Mouse (Mus musculus): ENCODE results near the gene Ctnna3. TPM values are rescaled to one million over a fixed set of nuclear protein-coding genes. Genes with fewer than 3 reads are reported as not detected.

The Ctnna3 gene
- polyA plus RNA-seq, 1 experiment from 2014 or later, result not detected

GRCm38 (mm10) chr10:63978969-63979368, 549.1 kb downstream of the Ctnna3 start:
- ATAC-seq (replicated peaks; ENCODE audit: low FRiP score) (peak; percentile 38), DNase-seq (ENCODE audit: low spot score) (no peak)
- H3K9me3 ChIP-seq (ENCODE audit: control insufficient read depth, low read length), result no peaks in the 10 kb centered on the region
- no peak overlapping the region for H3K4me3 ChIP-seq (ENCODE audit: low read depth, low read length)
- H3K27ac ChIP-seq (ENCODE audit: low read depth, low read length), result no peak overlapping the region
- no peaks in the 10 kb centered on the region for H3K4me1 ChIP-seq (replicated peaks; ENCODE audit: control insufficient read depth, insufficient read depth, low read length)
- H3K9ac ChIP-seq (ENCODE audit: low read length), result no peak overlapping the region
- no peak overlapping the region for H3K4me2 ChIP-seq (ENCODE audit: low read depth, low read length, severe bottlenecking)
- H3K36me3 ChIP-seq (ENCODE audit: control insufficient read depth, insufficient read depth, low read length), result no peaks in the 10 kb centered on the region
- WGBS, result 71% methylated on average over 5 of the region's 5 CpGs
- H3K27me3 ChIP-seq (ENCODE audit: control insufficient read depth, insufficient read depth, low read length), result no peaks in the 10 kb centered on the region

- 84% methylated on average over 2 of the region's 2 CpGs for whole genome bisulfite sequencing
- ATAC-seq (replicated peaks; ENCODE audit: low FRiP score) (no peak), DNase-seq (ENCODE audit: low spot score) (no peak)
- Histone ChIP-seq H3K4me2 (ENCODE audit: low read depth, low read length, severe bottlenecking) (no peak overlapping the region), H3K4me1 (replicated peaks; ENCODE audit: control insufficient read depth, insufficient read depth, low read length) (no peaks in the 10 kb centered on the region), H3K36me3 (ENCODE audit: control insufficient read depth, insufficient read depth, low read length) (no peaks in the 10 kb centered on the region), H3K27ac (ENCODE audit: low read depth, low read length) (no peak overlapping the region), H3K4me3 (ENCODE audit: low read depth, low read length) (no peak overlapping the region), H3K27me3 (ENCODE audit: control insufficient read depth, insufficient read depth, low read length) (no peaks in the 10 kb centered on the region), H3K9ac (ENCODE audit: low read length) (no peak overlapping the region), H3K9me3 (ENCODE audit: control insufficient read depth, low read length) (no peaks in the 10 kb centered on the region)
These were observed 549.5 kb downstream of the Ctnna3 start for GRCm38 (mm10) chr10:63979410-63979809.

GRCm38 (mm10) chr10:63985576-63985975, 555.7 kb downstream of the Ctnna3 start:
- H3K4me1 ChIP-seq (replicated peaks; ENCODE audit: control insufficient read depth, insufficient read depth, low read length), result no peaks in the 10 kb centered on the region
- H3K4me2 ChIP-seq (ENCODE audit: low read depth, low read length, severe bottlenecking), result no peak overlapping the region
- H3K36me3 ChIP-seq (ENCODE audit: control insufficient read depth, insufficient read depth, low read length), result no peaks in the 10 kb centered on the region
- H3K9me3 ChIP-seq (ENCODE audit: control insufficient read depth, low read length), result no peaks in the 10 kb centered on the region
- no peak overlapping the region for H3K27ac ChIP-seq (ENCODE audit: low read depth, low read length)
- H3K27me3 ChIP-seq (ENCODE audit: control insufficient read depth, insufficient read depth, low read length), result no peaks in the 10 kb centered on the region
- 82% methylated on average over 4 of the region's 4 CpGs for WGBS
- no peak overlapping the region for H3K9ac ChIP-seq (ENCODE audit: low read length)
- ATAC-seq (replicated peaks; ENCODE audit: low FRiP score), result no peak
- no peak for DNase-seq (ENCODE audit: low spot score)
- H3K4me3 ChIP-seq (ENCODE audit: low read depth, low read length), result no peak overlapping the region

GRCm38 (mm10) chr10:63994251-63994650, 564.4 kb downstream of the Ctnna3 start:
- WGBS, result 84% methylated on average over 5 of the region's 5 CpGs
- no peaks in the 10 kb centered on the region for H3K36me3 ChIP-seq (ENCODE audit: control insufficient read depth, insufficient read depth, low read length)
- H3K27me3 ChIP-seq (ENCODE audit: control insufficient read depth, insufficient read depth, low read length), result no peaks in the 10 kb centered on the region
- DNase-seq (ENCODE audit: low spot score) (no peak), ATAC-seq (replicated peaks; ENCODE audit: low FRiP score) (no peak)
- no peak overlapping the region for H3K4me3 ChIP-seq (ENCODE audit: low read depth, low read length)
- H3K4me1 ChIP-seq (replicated peaks; ENCODE audit: control insufficient read depth, insufficient read depth, low read length), result no peaks in the 10 kb centered on the region
- H3K4me2 ChIP-seq (ENCODE audit: low read depth, low read length, severe bottlenecking), result no peak overlapping the region
- no peak overlapping the region for H3K9ac ChIP-seq (ENCODE audit: low read length)
- no peak overlapping the region for H3K27ac ChIP-seq (ENCODE audit: low read depth, low read length)
- H3K9me3 ChIP-seq (ENCODE audit: control insufficient read depth, low read length), result no peaks in the 10 kb centered on the region

- H3K36me3 ChIP-seq (ENCODE audit: control insufficient read depth, insufficient read depth, low read length), result no peaks in the 10 kb centered on the region
- H3K4me2 ChIP-seq (ENCODE audit: low read depth, low read length, severe bottlenecking), result no peak overlapping the region
- H3K27me3 ChIP-seq (ENCODE audit: control insufficient read depth, insufficient read depth, low read length), result no peaks in the 10 kb centered on the region
- ATAC-seq (replicated peaks; ENCODE audit: low FRiP score) (no peak), DNase-seq (ENCODE audit: low spot score) (no peak)
- H3K4me1 ChIP-seq (replicated peaks; ENCODE audit: control insufficient read depth, insufficient read depth, low read length), result no peaks in the 10 kb centered on the region
- H3K4me3 ChIP-seq (ENCODE audit: low read depth, low read length), result no peak overlapping the region
- no peaks in the 10 kb centered on the region for H3K9me3 ChIP-seq (ENCODE audit: control insufficient read depth, low read length)
- H3K9ac ChIP-seq (ENCODE audit: low read length), result no peak overlapping the region
- no peak overlapping the region for H3K27ac ChIP-seq (ENCODE audit: low read depth, low read length)
- WGBS, result 78% methylated on average over 6 of the region's 6 CpGs
These were observed 571.6 kb downstream of the Ctnna3 start for GRCm38 (mm10) chr10:64001531-64001930.

- H3K27ac ChIP-seq (ENCODE audit: low read depth, low read length), result no peak overlapping the region
- WGBS, result 90% methylated on average over 9 of the region's 9 CpGs
- ATAC-seq (replicated peaks; ENCODE audit: low FRiP score), result no peak
- no peaks in the 10 kb centered on the region for H3K36me3 ChIP-seq (ENCODE audit: control insufficient read depth, insufficient read depth, low read length)
- no peak overlapping the region for H3K4me3 ChIP-seq (ENCODE audit: low read depth, low read length)
- H3K9me3 ChIP-seq (ENCODE audit: control insufficient read depth, low read length), result no peaks in the 10 kb centered on the region
- H3K9ac ChIP-seq (ENCODE audit: low read length), result no peak overlapping the region
- H3K4me1 ChIP-seq (replicated peaks; ENCODE audit: control insufficient read depth, insufficient read depth, low read length), result no peaks in the 10 kb centered on the region
- no peak for DNase-seq (ENCODE audit: low spot score)
- H3K27me3 ChIP-seq (ENCODE audit: control insufficient read depth, insufficient read depth, low read length), result no peaks in the 10 kb centered on the region
- H3K4me2 ChIP-seq (ENCODE audit: low read depth, low read length, severe bottlenecking), result no peak overlapping the region
These were observed 572.1 kb downstream of the Ctnna3 start for GRCm38 (mm10) chr10:64001996-64002395.

- WGBS, result 77% methylated on average over 1 of the region's 1 CpGs
- ATAC-seq (replicated peaks; ENCODE audit: low FRiP score) (no peak), DNase-seq (ENCODE audit: low spot score) (no peak)
- Histone ChIP-seq H3K4me3 (ENCODE audit: low read depth, low read length) (no peak overlapping the region), H3K27ac (ENCODE audit: low read depth, low read length) (no peak overlapping the region), H3K9ac (ENCODE audit: low read length) (no peak overlapping the region), H3K4me1 (replicated peaks; ENCODE audit: control insufficient read depth, insufficient read depth, low read length) (no peaks in the 10 kb centered on the region), H3K9me3 (ENCODE audit: control insufficient read depth, low read length) (no peaks in the 10 kb centered on the region), H3K27me3 (ENCODE audit: control insufficient read depth, insufficient read depth, low read length) (no peaks in the 10 kb centered on the region), H3K4me2 (ENCODE audit: low read depth, low read length, severe bottlenecking) (no peak overlapping the region), H3K36me3 (ENCODE audit: control insufficient read depth, insufficient read depth, low read length) (no peaks in the 10 kb centered on the region)
These were observed 590.4 kb downstream of the Ctnna3 start for GRCm38 (mm10) chr10:64020347-64020746.

- ATAC-seq (replicated peaks; ENCODE audit: low FRiP score) (no peak), DNase-seq (ENCODE audit: low spot score) (no peak)
- no peaks in the 10 kb centered on the region for H3K36me3 ChIP-seq (ENCODE audit: control insufficient read depth, insufficient read depth, low read length)
These were observed 593.4 kb downstream of the Ctnna3 start for GRCm38 (mm10) chr10:64023340-64023739.

GRCm38 (mm10) chr10:64030901-64031300, 601.0 kb downstream of the Ctnna3 start:
- H3K27me3 ChIP-seq (ENCODE audit: control insufficient read depth, insufficient read depth, low read length), result no peaks in the 10 kb centered on the region
- DNase-seq (ENCODE audit: low spot score) (no peak), ATAC-seq (replicated peaks; ENCODE audit: low FRiP score) (no peak)
- no peak overlapping the region for H3K27ac ChIP-seq (ENCODE audit: low read depth, low read length)
- H3K4me2 ChIP-seq (ENCODE audit: low read depth, low read length, severe bottlenecking), result no peak overlapping the region
- no peak overlapping the region for H3K9ac ChIP-seq (ENCODE audit: low read length)
- no peak overlapping the region for H3K4me3 ChIP-seq (ENCODE audit: low read depth, low read length)
- no peaks in the 10 kb centered on the region for H3K9me3 ChIP-seq (ENCODE audit: control insufficient read depth, low read length)
- H3K4me1 ChIP-seq (replicated peaks; ENCODE audit: control insufficient read depth, insufficient read depth, low read length), result no peaks in the 10 kb centered on the region
- H3K36me3 ChIP-seq (ENCODE audit: control insufficient read depth, insufficient read depth, low read length), result no peaks in the 10 kb centered on the region

More at GRCm38 (mm10) chr10:64023340-64023739, 593.4 kb downstream of the Ctnna3 start:
- Histone ChIP-seq H3K4me1 (replicated peaks; ENCODE audit: control insufficient read depth, insufficient read depth, low read length) (no peaks in the 10 kb centered on the region), H3K4me2 (ENCODE audit: low read depth, low read length, severe bottlenecking) (no peak overlapping the region), H3K4me3 (ENCODE audit: low read depth, low read length) (no peak overlapping the region), H3K27me3 (ENCODE audit: control insufficient read depth, insufficient read depth, low read length) (no peaks in the 10 kb centered on the region), H3K9ac (ENCODE audit: low read length) (no peak overlapping the region), H3K27ac (ENCODE audit: low read depth, low read length) (no peak overlapping the region), H3K9me3 (ENCODE audit: control insufficient read depth, low read length) (no peaks in the 10 kb centered on the region)
- 81% methylated on average over 6 of the region's 6 CpGs for WGBS

Data from forebrain, embryonic 11.5 days (tissue).